Mouse (Mus musculus): ENCODE data around the gene Cox5b.
"Not testable (repeated sequence)": the region's sequence is repeated elsewhere in the genome, so short reads cannot be mapped to it uniquely, and the experiment has no call there.

Gene Cox5b

DNA sequence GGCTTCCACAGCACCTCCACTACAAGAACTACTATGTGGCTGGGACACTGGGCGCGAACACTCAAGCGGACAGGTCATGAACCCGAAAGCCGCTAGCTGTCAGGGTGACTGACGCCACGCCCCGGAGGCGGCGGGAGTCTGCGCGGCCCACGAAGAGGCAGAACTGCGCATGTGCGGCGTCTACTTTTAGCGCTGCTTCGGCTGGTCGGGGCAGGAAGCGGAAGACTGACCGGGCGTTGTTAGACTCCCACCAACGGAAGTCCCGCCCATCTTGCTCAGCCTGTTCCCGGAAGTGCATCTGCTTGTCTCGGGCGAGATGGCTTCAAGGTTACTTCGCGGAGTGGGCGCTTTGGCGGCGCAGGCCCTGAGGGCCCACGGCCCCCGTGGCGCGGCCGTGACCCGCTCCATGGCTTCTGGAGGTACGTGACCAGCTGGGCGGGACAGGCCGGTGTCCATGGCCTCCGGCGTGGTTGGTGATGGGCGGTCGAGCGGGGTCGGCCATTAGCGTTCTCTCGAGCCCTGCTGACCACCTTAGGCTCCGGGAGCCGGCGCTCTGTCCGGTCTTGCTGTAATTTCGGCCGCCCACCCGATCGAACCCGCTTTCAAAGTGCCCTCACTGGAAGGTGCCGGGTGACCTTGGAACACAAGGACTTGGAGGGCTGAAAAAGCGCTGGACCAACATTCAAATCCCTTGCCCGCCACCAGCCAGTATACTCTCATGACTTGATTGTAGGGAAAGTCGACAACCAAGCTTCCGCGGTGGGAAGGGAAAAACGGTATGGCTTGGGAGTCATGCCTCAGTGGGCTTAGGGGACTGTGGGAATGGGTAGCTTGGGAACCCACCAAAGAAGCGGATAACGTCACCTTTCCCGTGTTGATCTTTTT, at the start of gene Cox5b:
TSS of gene Cox5b (plus strand) at position 179 of the 885 bp plus-strand sequence.
- peak; percentile 97 for DNase-seq

DNA sequence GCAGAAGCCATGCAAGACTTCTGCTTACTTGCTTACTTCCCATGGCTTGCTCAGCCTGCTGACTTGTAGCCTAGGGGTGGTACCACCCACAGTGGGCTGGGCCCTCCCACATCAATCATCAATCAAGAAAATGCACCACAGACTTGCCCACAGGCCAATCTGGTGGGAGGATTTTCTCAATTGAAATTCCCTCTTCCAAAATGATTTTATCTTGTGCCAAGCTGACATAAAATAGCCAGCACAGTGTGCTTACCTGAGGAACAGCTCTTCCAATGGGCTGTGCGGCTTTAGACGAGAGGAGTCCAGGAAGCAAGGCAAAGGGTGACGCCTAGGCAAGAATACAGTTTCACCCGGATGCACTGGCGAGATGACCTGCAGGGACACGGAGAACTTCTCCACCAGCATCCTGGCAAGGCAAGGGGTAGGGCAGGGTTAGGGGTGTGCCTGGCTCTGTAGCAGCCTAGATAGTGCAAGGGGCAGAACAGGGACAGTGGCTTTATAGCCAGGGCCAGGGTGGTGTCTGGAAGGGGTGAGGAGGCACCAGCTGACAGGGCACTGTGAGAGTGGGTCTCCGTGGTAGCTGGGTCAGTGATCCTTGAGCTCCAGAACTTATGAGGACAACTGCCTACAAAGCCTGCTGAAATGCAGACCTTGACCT, 47.2 kb upstream of the Cox5b start:
- no peak for DNase-seq

DNA sequence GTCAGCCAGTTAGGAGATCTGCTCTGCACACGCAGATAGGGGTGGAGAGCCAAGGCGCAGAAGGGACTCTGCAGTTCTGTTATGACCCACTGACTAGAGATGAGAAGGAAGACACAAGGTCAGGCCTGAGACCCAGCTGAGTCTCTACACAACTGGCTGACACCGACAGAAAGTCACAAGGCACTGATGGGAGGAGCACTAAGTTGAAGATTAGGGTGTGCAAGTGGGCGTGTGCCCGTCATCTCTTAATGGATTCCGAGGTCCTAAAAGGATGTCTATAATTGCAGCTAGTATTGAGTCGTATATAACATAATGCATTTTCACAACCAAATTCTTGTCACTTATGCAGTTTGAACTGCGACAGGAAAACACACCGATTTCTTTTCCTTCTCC, 46.6 kb upstream of the Cox5b start:
- DNase-seq, result no peak

DNA sequence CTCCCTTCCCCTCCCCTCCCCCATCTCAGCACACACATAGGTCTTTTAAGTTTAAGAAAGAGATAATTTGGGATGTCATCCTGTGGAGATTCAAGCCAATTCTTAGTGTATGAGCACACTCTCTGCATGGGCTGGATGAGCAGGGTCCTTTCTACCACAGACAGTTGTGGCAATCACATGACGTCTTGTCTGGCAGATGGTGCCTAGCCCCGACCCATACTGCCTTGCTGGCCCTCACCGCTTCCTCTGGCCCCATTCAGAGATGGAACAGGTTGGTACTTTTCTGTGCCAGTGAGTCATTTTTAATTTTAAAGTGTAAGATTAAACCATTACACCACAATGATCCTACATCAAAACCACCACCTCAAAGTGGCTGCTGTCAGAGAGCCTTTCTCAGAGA, 45.0 kb upstream of the Cox5b start:
- no peak for DNase-seq

DNA sequence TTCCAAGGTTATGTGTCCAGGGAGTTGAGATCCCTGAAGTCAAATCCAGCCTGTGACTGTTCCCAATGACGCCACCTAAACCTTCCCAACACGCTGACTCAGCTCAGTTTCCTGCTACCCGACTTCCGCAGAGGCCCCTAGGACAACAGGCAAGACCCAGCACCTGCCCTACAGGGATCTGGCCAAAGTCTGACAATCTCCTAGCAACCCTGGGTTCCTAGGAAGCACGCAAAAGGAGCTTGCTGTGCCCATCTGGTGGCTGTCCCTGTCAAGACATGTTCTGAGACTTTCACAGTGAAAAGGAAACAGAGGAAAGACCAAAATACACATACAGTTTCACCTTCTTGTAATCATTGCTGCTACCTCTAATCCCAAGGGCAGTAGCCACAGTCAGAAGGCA, 43.6 kb upstream of the Cox5b start:
- DNase-seq, result no peak

DNA sequence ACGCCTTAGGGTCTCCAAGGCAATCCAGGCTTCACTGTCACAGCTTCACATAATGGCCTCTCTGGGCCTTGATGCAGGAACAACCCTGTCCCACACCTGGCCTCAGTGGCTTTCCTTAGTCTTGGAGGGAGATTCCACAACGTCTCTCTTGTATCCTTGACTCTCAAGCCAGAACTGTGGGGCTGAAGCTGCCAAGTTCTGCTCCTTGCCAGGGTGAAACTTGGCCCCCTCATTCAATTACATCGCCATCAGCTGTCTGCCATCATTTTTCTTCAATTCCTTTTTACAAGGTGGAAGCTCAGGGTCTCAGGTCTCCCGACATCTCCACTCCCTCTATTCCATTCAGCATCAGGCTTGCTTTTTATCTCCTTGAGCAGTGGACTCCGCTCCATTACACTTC, 36.2 kb upstream of the Cox5b start:
- no peak for DNase-seq

DNA sequence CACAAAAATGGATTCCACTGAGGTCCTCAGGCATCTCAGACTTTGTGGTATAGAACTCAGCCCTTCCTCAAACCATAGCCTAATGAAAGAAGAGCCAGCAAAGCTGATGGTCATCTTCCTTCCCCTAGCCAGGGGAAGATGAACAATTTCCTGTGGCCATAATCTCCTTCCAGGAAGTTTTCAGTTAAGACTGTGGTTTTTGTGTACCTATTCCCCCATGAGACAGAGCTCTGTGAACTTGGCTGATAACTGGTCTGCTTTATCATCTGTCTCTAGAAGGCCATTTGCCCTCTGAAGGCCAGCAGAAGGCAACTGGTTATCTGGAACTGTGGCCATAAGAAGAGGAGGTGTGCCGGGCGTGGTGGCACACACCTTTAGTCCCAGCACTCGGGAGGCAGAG, 35.0 kb upstream of the Cox5b start:
- no peak for DNase-seq

DNA sequence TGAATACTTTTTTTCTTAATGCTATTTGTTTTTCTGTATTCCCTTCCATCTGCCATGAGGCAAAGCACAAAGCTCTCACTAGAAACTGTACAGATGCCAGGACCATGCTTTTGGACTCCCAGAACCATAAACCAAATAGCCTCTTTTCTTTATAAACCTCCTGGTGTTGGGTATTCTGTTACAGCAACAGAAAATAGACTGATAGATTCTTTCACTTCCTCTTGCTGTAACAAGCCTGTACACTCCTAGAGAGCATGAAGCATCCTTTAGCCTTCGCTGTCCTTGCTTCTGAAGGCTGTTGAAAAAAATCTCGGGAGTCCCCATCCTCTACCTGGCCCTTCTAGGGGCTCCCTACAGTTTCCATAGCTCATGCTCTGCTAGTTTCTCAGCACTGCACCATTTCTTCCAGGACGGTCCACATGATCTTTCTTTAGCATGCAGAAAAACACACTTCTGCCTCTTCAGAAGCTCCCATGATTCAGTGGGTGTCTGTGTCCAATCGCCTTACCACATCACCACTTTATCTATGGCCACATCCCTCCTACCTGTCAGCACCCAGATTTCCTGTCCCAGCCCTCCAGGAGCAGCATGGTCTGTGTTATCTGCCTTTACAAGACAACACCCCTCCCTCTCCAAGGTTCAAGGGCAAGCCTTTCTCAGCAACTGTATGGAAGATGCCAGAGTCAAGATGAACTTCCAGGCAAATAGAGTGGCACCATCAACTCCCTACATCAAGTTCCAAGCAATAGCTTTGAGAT, 33.4 kb upstream of the Cox5b start:
- no peak for DNase-seq

DNA sequence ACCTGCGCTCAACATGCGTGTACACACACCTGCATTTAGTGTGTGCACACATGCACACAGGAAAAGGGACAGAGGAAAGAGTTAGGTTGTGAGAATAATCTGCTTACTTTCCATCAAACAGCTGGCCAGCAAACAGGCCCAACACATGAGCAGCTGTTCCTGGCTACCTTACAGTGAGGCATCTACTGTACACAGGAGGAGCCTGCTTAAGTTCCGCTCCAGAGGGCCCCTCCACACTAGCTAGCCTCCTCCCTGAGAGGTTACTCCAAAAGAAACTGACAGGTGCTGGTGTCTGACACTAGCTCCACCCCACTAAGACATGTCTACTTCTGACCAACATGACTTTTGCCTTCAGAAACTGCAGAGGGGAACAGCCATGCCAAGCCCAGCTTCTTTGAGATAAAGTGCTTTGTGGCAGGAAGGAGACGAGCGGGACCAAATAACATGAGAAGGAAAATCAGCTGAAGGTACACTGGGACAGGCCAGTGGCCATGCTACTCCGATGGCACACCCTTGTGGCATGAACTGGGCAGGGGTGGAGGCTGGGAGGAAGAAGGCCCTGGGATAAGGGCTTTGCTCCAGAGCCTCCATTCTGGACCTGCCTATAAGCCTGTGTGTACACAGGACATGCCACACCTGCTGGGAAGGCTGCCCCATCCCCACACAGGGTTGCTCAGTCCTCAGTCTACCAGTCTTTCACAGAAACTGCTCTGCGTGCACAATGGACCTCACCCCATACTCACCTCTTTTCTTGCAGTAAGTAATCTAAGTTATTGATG, 32.4 kb upstream of the Cox5b start:
- DNase-seq, result no peak

DNA sequence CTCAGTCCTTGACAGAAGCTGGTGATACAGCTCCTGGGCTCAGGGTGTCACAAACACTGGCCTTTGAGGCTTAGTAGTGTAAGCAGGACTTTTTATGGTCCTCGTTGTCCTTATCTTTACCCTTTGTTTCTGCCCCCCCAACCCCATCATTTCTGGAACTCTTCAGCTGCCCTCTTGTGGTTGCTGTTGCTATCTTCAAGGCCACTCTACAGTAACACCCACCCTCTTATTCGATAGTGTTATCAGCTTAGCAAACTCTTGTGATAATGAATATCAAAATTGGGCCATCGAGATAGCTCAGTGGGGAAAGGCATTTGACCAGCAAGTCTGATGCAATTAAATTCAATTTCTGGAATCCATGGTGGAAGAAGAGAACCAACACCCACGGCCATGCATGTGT, 26.8 kb upstream of the Cox5b start:
- no peak for DNase-seq

DNA sequence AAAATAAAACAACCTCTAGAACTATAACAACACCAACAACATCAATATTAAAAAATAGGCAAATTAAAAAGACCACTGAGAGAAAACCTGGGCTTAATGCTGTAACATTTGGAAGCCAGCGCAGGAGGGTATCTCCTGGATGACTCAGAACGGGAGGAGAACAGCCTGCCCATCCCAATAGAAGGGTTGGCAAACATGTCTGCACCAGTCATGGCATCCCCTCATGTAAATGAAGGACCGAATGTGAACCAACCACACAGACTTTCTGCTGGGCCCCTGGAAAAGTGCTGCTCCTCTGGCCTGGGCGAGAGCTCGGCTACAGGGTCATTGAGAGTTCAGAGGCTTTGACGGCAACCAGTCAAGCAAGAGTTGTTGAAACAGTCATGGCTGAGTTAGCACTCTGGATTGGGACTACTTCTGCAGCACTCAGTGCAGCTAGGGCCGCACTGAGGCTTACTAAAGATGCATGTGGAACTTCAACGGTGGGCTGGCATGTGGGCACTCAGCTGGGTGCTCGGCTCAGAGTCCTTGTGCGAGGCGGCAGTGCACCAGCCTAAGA, 26.0 kb upstream of the Cox5b start:
- DNase-seq, result no peak

DNA sequence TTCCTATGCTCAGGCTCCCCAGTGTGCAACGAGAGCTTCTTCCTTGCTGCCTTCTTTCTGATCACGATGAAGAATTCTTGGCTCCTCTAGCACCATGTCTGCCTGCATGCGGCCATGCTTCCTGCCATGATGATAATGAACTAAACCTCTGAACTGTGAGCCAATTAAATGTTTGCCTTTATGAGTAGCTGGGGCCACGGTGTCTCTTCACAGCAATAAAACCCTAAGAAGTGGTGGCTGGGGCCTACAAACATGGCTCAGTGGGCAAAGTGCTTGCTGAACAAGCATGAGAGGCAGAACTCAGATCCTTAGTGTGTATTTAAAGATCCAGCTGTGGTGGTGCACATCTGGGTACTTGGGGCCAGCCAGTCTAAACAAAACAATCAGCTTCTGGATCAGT, 25.3 kb upstream of the Cox5b start:
- DNase-seq, result no peak

DNA sequence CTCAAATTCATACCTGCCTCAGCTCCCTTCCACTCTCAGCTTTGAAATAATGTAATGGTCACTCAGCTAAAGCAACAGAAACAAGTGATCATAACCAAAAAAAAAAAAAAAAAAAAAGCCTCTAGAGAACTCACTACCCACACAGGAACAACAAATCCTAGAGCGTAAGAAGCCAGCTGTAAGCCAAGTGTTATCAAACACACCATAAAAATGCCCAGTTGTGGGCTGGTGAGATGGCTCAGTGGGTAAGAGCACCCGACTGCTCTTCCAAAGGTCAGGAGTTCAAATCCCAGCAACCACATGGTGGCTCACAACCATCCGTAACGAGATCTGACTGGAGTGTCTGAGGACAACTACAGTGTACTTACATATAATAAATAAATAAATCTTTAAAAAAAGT, 23.2 kb upstream of the Cox5b start:
- not testable (repeated sequence) for DNase-seq

DNA sequence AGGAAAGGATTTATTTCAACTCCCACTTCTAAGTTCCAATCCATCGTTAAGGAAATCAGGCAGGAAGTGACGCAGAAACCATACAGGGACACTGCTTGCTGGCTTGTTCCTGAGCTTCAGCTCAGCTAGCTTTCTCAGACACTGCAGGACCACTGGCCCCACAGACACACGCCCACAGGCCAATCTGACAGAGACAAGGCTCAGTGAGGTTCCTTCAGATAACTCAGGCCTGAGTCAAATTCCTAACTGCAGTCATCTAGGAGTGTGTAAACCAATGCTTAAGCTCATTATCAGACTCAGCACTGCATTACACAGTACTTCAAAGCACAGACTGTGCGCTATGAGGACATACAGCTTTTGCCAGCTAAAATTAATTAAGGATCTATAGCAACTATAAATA, 21.0 kb upstream of the Cox5b start:
- DNase-seq, result no peak

DNA sequence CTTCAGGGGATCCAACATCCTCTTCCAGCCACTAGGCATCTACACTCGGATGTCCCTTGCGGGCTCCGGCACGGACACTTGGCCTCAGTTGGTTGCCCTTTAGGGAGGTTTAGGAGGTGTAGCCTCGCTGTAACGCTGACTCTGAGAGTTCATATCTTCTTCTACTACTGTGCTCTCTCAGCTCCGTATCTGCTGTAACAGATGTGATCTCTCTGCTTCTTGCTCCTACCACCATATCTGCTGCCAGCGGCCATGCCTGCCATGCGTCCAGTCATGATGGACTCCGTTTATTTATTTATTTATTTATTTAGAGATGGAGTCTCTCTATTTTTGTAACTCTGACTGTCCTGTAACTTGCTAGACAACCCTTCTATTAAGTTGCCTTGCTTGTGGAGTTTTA, 20.0 kb upstream of the Cox5b start:
- DNase-seq, result no peak

DNA sequence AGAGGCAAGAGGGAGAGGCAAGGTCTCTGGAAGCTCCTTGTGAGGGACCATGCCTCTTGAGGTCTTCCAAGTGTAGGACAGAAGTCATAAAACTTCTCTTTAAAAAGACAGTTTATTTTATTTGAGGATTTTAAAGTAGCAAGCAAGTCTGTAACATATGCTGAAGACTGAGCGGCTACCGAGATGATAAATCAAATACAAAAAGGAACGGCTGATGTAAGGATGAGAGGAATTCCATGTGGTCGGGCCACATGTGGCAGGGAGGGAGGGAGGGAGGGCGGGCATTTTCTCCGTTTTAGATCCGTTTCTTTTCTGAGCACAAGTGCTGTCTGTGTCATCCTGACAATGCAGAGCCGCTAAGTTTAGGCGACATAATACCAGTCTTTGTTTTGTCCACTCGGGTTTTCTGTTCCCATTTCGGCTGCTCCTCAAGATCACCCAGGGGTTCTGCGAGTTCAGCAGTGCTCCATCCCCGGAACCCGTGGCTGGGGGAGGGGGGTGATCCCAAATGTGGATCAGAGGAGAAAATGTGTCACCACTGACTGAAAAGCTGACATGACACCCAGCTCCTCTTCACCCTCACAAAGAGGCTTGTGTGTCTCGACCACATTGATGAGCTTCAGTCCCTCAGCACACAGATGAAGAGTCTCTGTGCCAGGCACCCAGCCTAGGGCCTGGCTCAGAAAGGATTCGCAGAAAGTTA, 18.4 kb upstream of the Cox5b start:
- DNase-seq, result no peak

DNA sequence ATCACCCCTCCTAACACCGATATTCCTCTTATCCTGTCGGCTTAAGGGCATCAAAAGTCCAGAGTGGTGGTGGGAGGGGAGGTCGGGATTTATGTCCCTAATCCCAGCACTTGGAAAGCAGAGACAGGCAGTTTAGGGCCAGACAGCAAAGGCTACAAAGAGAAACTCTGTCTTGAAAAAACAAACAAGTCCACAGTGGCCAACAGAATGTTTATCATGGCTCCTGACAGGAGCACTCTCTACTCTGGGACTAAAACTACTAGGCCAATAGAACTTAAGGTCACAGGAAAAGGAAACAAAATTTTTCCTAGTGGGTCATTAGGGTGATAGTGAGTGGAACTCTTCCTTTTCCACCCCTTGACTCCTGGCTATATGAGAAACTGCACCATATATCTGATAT, 16.3 kb upstream of the Cox5b start:
- DNase-seq, result no peak

DNA sequence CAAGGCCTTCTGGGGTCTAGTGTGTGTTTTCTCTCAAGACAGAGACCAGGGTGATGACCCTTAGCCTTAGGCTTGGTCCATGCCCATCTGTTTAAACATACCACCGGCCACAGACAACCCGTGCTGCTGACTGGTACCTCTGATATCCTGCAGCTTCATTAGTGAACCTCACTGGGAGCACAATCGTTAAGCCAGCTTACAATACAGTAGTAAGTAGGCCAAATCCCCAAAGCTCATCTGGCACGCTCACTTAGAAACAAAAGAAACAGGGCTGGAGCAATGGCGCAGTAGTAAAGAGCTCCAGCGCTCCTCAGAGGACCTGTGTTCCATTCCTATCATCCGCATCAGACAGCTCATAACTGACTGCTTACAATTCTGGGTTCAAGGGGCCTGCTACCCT, 10.4 kb upstream of the Cox5b start:
- DNase-seq, result no peak

DNA sequence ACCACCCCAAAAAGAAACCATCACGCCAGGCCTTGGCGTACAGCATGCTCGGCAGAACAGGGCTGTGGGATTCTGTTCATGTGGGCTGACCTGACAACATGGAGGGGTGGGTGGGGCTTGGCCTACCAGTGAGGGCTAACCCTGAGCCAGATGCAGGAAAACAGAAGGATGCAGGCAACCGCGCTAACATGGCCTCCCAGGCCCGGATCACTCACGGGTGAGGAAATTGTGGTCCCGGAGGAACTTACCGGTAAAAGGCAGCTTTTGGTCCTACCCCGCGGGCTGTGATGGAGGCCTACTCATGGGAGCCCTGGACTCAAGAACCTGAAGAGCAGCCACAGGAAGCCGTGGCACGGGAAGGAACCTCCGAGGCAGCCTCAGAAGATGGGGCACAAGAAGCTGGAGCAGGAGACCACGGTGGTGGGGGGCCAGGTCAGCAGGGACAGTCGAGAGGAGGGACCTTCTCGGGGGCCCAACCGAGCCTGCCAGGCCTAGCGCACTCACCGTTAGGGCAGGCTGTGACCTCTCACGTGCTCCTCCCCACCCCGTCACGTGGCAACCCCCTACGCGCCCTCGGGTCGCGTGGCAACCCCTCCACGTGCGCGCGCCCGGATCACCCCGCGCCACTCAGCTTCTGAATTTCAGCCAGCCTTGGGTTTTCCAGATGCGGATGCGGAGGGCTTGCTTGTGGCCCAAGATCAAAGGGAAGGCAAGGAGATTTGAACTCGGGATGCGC, 8.5 kb upstream of the Cox5b start, which contains the start of gene Fam178b:
TSS of gene Fam178b (minus strand) at position 564 of the 736 bp plus-strand sequence.
- DNase-seq, result no peak

DNA sequence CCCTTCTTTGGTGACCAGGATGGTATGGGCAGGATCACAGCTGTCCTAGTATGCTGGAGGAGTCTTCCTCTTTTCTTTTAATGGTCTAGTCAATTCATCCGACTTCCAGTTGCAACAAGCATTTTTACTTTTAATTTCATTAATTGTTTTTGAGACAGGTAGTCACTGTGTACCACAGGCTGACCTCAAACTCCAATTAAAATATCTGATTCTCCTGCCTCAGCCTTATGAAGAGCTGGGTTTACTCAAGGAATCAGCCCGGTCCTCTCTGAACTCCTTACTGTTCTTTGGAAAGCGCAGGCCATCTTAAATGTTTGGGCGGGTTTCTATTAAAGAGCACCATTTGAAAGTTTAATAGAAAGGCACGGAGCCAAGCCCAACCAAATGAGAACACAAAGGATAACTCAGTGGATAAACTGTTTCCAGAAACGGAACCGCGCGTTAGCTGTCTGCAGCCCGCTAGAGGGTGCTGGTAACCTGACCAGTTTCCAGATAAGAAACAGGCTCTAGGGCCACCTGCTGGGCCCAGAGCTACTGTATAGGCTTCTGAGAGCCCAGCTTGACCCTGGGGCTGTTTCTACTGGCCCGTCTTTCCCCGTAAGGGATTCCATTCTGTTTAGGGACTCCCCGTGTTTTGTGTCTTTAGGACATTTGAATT, 7.3 kb upstream of the Cox5b start:
- DNase-seq, result peak; percentile 76

Data from kidney, adult 11 months (tissue).